Mouse (Mus musculus) intestine, postnatal 0 days (tissue): ENCODE results near the gene Chd2. TPM values are rescaled to one million over a fixed set of nuclear protein-coding genes. Genes with fewer than 3 reads are reported as not detected.

Experiments used
- ATAC-seq: fragments of 200-750 bp; cut with Nextera tagmentation; 2 replicates; pipeline ENCODE4 v1.8.0; 2017; ENCODE audit warnings: mild to moderate bottlenecking, moderate TSS enrichment, moderate library complexity
- H3K27ac ChIP-seq: fragments of 300-500 bp; sonication (generic); 2 replicates; pipeline ENCODE4 v1.5.1; 2014; ENCODE audit warnings: mild to moderate bottlenecking, low read depth, low read length, moderate library complexity
- H3K27me3 ChIP-seq: fragments of 300-500 bp; sonication (generic); replicated peaks from 2 replicates; pipeline ENCODE4 v1.6.1; 2014; ENCODE audit warnings: low read length, mixed read lengths; ENCODE audit not compliant: control insufficient read depth, insufficient read depth
- H3K36me3 ChIP-seq: fragments of 300-500 bp; sonication (generic); 2 replicates; pipeline ENCODE4 v1.6.1; 2014; ENCODE audit warnings: mild to moderate bottlenecking, moderate library complexity; ENCODE audit not compliant: control insufficient read depth, insufficient read depth
- H3K4me1 ChIP-seq: fragments of 300-500 bp; sonication (generic); replicated peaks from 2 replicates; pipeline ENCODE4 v1.6.1; 2014; ENCODE audit warnings: antibody characterized with exemption, low read length, mixed read lengths; ENCODE audit not compliant: control insufficient read depth, insufficient read depth
- H3K4me2 ChIP-seq: fragments of 300-500 bp; sonication (generic); replicated peaks from 2 replicates; pipeline ENCODE4 v1.6.1; 2014; ENCODE audit warnings: low read depth, mild to moderate bottlenecking, moderate library complexity
- H3K4me3 ChIP-seq: fragments of 300-500 bp; sonication (generic); 2 replicates; pipeline ENCODE4 v1.5.1; 2014; ENCODE audit warnings: low read depth, low read length
- H3K9ac ChIP-seq: fragments of 300-500 bp; sonication (generic); 2 replicates; pipeline ENCODE4 v1.6.1; 2014; ENCODE audit warnings: mild to moderate bottlenecking, low read depth, low read length
- H3K9me3 ChIP-seq: fragments of 300-500 bp; sonication (generic); 2 replicates; pipeline ENCODE4 v1.6.1; 2016; ENCODE audit warnings: mixed run types; ENCODE audit not compliant: control insufficient read depth
- CTCF ChIP-seq: sonication (generic); IDR thresholded peaks from 2 replicates; pipeline ENCODE4 v1.5.1; 2016; ENCODE audit warnings: low read depth, mild to moderate bottlenecking, control low read depth, antibody characterized with exemption, moderate library complexity
- WGBS: fragments of 180-500 bp; shearing (Covaris S2); extraction: QIAGEN DNeasy Blood & Tissue Kit; methylation state at CpG from one replicate; pipeline ENCODE4 v1.1.7; 2014; 5-methylcytosine and 5-hydroxymethylcytosine counted together
- polyA plus RNA-seq: library from polyadenylated mRNA; unstranded; fragments of >200 nt; fragmentation: Nextera tagmentation; extraction: Ambion mirVana; gene quantifications from 2 replicates; pipeline ENCODE4 v1.2.1, GENCODE M21; 2015

Chd2 gene
- polyA plus RNA-seq, 1 experiment from 2014 or later, result 19.3 TPM

DNA sequence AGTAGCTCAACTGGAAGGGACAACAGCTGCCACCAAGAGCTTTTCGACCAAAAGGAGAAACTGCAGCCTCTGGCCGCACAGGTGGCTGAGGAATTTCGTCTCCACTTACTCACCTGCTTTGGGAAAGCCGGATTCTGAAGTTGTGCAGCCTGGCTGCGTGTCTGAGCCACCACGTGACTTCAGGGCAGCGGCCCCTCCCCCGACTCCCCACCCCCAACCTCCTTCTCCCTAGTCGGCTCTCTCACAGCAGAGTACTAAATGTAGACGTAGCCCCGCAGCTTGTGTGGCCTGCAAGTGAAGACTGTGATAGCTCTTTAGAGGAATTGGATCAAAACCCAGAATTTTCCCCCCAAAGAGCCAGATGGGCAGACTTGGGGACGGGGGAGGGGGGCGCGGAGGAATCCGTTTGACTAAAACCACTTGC lies 151.7 kb downstream of the Chd2 start:
- Histone ChIP-seq H3K27me3 (peaks cover 23% of the 10 kb centered on the region), H3K36me3 (no peaks in the 10 kb centered on the region), H3K4me1 (no peaks in the 10 kb centered on the region), H3K4me2 (peak overlapping the region; percentile 75), H3K9ac (no peak overlapping the region), H3K9me3 (no peaks in the 10 kb centered on the region), H3K27ac (no peak overlapping the region), H3K4me3 (no peak overlapping the region)
- 7% methylated on average over 15 of the region's 15 CpGs for WGBS
- ATAC-seq, result no peak
- TF ChIP-seq CTCF, result no peak

DNA sequence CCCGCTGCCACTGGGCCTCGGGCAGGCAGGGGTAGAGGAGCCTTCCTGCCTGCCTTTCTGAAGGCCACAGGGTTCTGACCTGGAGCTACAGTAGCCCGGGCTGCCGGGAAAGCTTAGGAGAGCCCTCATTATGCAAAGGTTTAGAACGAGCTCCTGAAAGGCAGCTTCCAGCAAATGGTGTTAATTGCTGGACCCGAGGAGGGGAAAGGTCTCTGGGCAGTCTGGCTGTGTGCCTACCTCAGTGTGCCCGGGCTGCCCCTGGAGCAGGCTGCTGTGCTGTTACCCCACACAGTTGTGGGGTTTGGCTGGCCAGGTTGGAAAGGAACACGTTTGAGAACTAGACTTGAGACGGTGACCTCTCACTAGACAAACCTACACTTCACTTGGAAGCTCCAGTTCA lies 152.2 kb downstream of the Chd2 start:
- WGBS, result 35% methylated on average over 9 of the region's 9 CpGs
- no peak for ATAC-seq

DNA sequence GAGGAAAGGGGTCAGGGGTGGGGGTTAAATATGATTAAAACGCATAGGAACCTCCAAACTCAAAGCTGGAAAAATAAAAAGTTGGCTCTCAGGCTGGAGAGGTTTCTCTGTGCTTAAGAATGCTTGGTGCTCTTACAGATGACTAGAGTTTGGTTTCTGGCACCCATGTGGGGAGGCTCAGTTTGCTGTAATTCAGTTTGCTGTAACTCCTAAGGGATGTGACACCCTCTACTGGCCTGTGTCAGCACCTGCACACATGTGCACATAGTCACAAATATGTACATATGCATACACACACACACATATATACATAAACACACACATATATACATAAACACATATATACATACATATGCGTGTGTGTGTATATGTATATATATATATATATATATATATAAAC lies 152.8 kb downstream of the Chd2 start:
- WGBS, result 80% methylated on average over 2 of the region's 2 CpGs

More for the DNA sequence above, 152.2 kb downstream of the Chd2 start:
- no peak overlapping the region for H3K4me3 ChIP-seq
- peaks cover 23% of the 10 kb centered on the region for H3K27me3 ChIP-seq
- H3K9ac ChIP-seq, result no peak overlapping the region
- no peaks in the 10 kb centered on the region for H3K36me3 ChIP-seq
- no peak for TF ChIP-seq CTCF
- no peaks in the 10 kb centered on the region for H3K9me3 ChIP-seq
- no peak overlapping the region for H3K27ac ChIP-seq
- H3K4me2 ChIP-seq, result no peak overlapping the region
- H3K4me1 ChIP-seq, result no peaks in the 10 kb centered on the region

DNA sequence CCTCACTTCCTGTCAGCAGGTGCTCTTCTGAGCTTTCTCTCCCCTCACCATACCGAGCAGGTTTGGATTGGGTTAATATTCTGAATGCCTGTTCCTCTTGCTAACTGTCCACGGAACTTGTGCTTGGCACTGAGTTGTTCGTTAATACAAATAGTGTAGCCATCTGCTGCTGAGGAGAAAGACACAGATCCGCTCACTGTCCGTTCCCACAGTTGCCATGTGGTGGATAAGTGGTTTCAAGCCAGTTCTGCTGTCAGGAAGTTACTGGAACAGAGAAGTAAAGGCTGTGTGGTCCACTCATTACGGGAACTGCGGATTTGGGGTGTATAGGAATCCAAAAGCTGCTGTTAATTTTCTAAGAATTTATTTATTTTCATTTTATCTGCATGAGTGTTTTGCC lies 158.8 kb downstream of the Chd2 start:
- H3K27ac ChIP-seq, result no peak overlapping the region
- no peak overlapping the region for H3K4me2 ChIP-seq
- no peak for TF ChIP-seq CTCF
- H3K4me3 ChIP-seq, result no peak overlapping the region
- H3K4me1 ChIP-seq, result no peaks in the 10 kb centered on the region
- no peak overlapping the region for H3K9ac ChIP-seq
- H3K27me3 ChIP-seq, result no peaks in the 10 kb centered on the region
- no peaks in the 10 kb centered on the region for H3K36me3 ChIP-seq
- H3K9me3 ChIP-seq, result no peaks in the 10 kb centered on the region
- WGBS, result 70% methylated on average over 7 of the region's 7 CpGs
- ATAC-seq, result no peak

More for the DNA sequence above, 152.8 kb downstream of the Chd2 start:
- peaks cover 21% of the 10 kb centered on the region for H3K27me3 ChIP-seq
- TF ChIP-seq CTCF, result peak; percentile 29
- no peak overlapping the region for H3K4me2 ChIP-seq
- H3K9ac ChIP-seq, result no peak overlapping the region
- no peaks in the 10 kb centered on the region for H3K36me3 ChIP-seq
- H3K4me1 ChIP-seq, result no peaks in the 10 kb centered on the region
- no peak overlapping the region for H3K4me3 ChIP-seq
- no peak for ATAC-seq
- H3K27ac ChIP-seq, result no peak overlapping the region
- no peaks in the 10 kb centered on the region for H3K9me3 ChIP-seq

DNA sequence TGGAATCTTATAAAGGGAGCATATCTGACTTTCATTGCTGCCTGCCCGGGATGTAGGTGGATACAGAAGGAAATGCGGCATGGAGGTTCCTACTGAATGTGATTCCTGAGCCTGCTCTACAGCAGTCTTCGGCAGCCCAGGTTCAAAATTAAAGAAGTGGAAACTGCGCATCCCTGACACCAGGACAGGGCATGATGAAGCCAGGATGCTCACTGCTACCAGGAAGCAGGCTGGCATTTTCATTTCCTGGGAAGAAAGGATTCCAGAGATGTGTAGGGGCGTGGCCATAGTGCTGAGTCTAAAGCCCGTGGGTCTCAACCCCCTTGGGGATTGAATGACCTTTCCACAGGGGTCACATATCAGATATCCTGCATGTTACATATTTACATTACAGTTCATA lies 163.6 kb downstream of the Chd2 start:
- ATAC-seq, result no peak
- no peak overlapping the region for H3K4me3 ChIP-seq

DNA sequence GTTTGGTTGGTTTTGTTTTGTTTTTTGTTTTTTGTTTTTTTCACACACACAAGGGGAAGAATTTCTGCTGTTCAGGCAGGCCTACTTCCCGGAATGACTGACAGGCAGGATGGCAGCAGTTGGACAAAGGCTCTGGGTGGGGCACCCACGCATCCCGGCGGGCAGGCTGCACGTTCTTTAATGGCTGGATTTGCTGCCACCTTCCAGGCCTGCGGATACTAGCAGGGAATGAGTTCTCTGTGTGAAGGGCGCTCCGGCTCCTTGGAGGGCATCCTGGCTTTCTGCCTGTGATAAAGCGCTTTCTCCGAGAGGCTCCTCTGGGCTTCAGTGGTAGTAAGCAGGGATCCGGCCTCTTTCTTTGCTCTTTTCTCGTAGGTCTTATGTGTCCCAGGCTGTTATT lies 164.3 kb downstream of the Chd2 start:
- Histone ChIP-seq H3K4me2 (no peak overlapping the region), H3K27ac (no peak overlapping the region), H3K4me3 (peak overlapping the region; percentile 61; the same call in 1 of the 2 replicates), H3K9me3 (no peaks in the 10 kb centered on the region), H3K4me1 (0 out of 2 replicates have a peak, but pooled peaks cover 5% of the 10 kb centered on the region), H3K9ac (no peak overlapping the region), H3K36me3 (no peaks in the 10 kb centered on the region), H3K27me3 (peaks cover 17% of the 10 kb centered on the region)
- no peak for ATAC-seq
- 61% methylated on average over 12 of the region's 12 CpGs for WGBS
- no peak for TF ChIP-seq CTCF

More for the DNA sequence above, 163.6 kb downstream of the Chd2 start:
- Histone ChIP-seq H3K36me3 (no peaks in the 10 kb centered on the region), H3K9ac (no peak overlapping the region), H3K27ac (no peak overlapping the region), H3K4me1 (0 out of 2 replicates have a peak, but pooled peaks cover 5% of the 10 kb centered on the region), H3K4me2 (no peak overlapping the region), H3K9me3 (no peaks in the 10 kb centered on the region), H3K27me3 (peaks cover 17% of the 10 kb centered on the region)
- 74% methylated on average over 6 of the region's 6 CpGs for WGBS
- TF ChIP-seq CTCF, result no peak

Other genes starting within 250 kb of the Chd2 start
- gene Rgma, start 166.3 kb downstream of the Chd2 start, polyA plus RNA-seq, result 4.9 and 6.0 TPM in 2 replicates
- gene Fam174b, start 198.5 kb upstream of the Chd2 start, polyA plus RNA-seq, result 11.6 and 13.6 TPM in 2 replicates